Mouse (Mus musculus): ENCODE measurements around the gene Dmbx1. TPM values are rescaled to one million over a fixed set of nuclear protein-coding genes. Genes with fewer than 3 reads are reported as not detected.
A peak's percentile ranks its signal among the peaks of the same experiment; 100 is the strongest.

Gene Dmbx1
- total RNA-seq, 4 experiments from 2014 or later, result 0.08 TPM; not detected in 3

- no peak for DNase-seq (ENCODE audit: low spot score in 2 of 2)
Observed at GRCm38 (mm10) chr4:115940681-115941080, 955 bp upstream of the Dmbx1 start.

- DNase-seq (ENCODE audit: low spot score in 2 of 2), result peak in 1 of 2 experiments; percentile 21
Observed at GRCm38 (mm10) chr4:115938276-115939160, 1.2 kb downstream of the Dmbx1 start.

- DNase-seq (ENCODE audit: low spot score in 2 of 2), result no peak
Observed at GRCm38 (mm10) chr4:115937061-115937976, 2.4 kb downstream of the Dmbx1 start.

- DNase-seq (ENCODE audit: low spot score in 2 of 2), result no peak
Observed at GRCm38 (mm10) chr4:115936646-115937045, 3.1 kb downstream of the Dmbx1 start.

- no peak for DNase-seq (ENCODE audit: low spot score in 2 of 2)
Observed at GRCm38 (mm10) chr4:115935835-115936581, 3.7 kb downstream of the Dmbx1 start.

- no peak for DNase-seq (ENCODE audit: low spot score in 2 of 2)
Observed at GRCm38 (mm10) chr4:115931556-115932088, 8.1 kb downstream of the Dmbx1 start.

GRCm38 (mm10) chr4:115927637-115928036 is 12.1 kb downstream of the Dmbx1 start:
- DNase-seq (ENCODE audit: low spot score in 2 of 2), result no peak

- DNase-seq (ENCODE audit: low spot score in 2 of 2), result no peak
Observed at GRCm38 (mm10) chr4:115923262-115923880, 16.4 kb downstream of the Dmbx1 start.

GRCm38 (mm10) chr4:115922688-115923087 is 17.0 kb downstream of the Dmbx1 start:
- no peak for DNase-seq (ENCODE audit: low spot score in 2 of 2)

GRCm38 (mm10) chr4:115919911-115920310 is 19.8 kb downstream of the Dmbx1 start:
- DNase-seq (ENCODE audit: low spot score in 2 of 2), result no peak

- no peak for DNase-seq (ENCODE audit: low spot score in 2 of 2)
Observed at GRCm38 (mm10) chr4:115911586-115911985, 28.1 kb downstream of the Dmbx1 start.

GRCm38 (mm10) chr4:115908641-115909040 is 31.1 kb downstream of the Dmbx1 start:
- DNase-seq (ENCODE audit: low spot score in 2 of 2), result no peak

GRCm38 (mm10) chr4:115907994-115908393 is 31.7 kb downstream of the Dmbx1 start:
- DNase-seq (ENCODE audit: low spot score in 2 of 2), result no peak

- no peak for DNase-seq (ENCODE audit: low spot score in 2 of 2)
Observed at GRCm38 (mm10) chr4:115906791-115907190, 32.9 kb downstream of the Dmbx1 start.

GRCm38 (mm10) chr4:115905701-115906100 is 34.0 kb downstream of the Dmbx1 start:
- no peak for DNase-seq (ENCODE audit: low spot score in 2 of 2)

- no peak for DNase-seq (ENCODE audit: low spot score in 2 of 2)
Observed at GRCm38 (mm10) chr4:115904375-115904774, 35.4 kb downstream of the Dmbx1 start.

GRCm38 (mm10) chr4:115902816-115903215 is 36.9 kb downstream of the Dmbx1 start:
- DNase-seq (ENCODE audit: low spot score in 2 of 2), result peak; percentile 58 to 85

GRCm38 (mm10) chr4:115897901-115898631 is 41.7 kb downstream of the Dmbx1 start:
- DNase-seq (ENCODE audit: low spot score in 2 of 2), result no peak

GRCm38 (mm10) chr4:115894281-115894680 is 45.4 kb downstream of the Dmbx1 start:
- DNase-seq (ENCODE audit: low spot score in 2 of 2), result no peak

- DNase-seq (ENCODE audit: low spot score in 2 of 2), result no peak
Observed at GRCm38 (mm10) chr4:115890553-115890952, 49.2 kb downstream of the Dmbx1 start, which contains the start of gene 6430628N08Rik. 6430628N08Rik (plus strand) TSS chr4:115890665.
